Mouse (Mus musculus): ENCODE data around the gene Gm5426.
"Not testable (repeated sequence)": the region's sequence is repeated elsewhere in the genome, so short reads cannot be mapped to it uniquely, and the experiment has no call there.

Gm5426 gene

GRCm38 (mm10) chr10:96138585-96138984, 2.2 kb downstream of the Gm5426 start:
- DNase-seq (ENCODE audit: low spot score in 2 of 2): no peak

GRCm38 (mm10) chr10:96139274-96139673, 2.9 kb downstream of the Gm5426 start:
- not testable (repeated sequence) for DNase-seq (ENCODE audit: low spot score in 2 of 2)

GRCm38 (mm10) chr10:96146578-96146977, 10.2 kb downstream of the Gm5426 start:
- no peak for DNase-seq (ENCODE audit: low spot score in 2 of 2)

GRCm38 (mm10) chr10:96148250-96148699, 11.9 kb downstream of the Gm5426 start:
- no peak for DNase-seq (ENCODE audit: low spot score in 2 of 2)

GRCm38 (mm10) chr10:96150401-96151116, 14.2 kb downstream of the Gm5426 start:
- no peak for DNase-seq (ENCODE audit: low spot score in 2 of 2)

- DNase-seq (ENCODE audit: low spot score in 2 of 2): no peak
Measured at GRCm38 (mm10) chr10:96153315-96153714, 16.9 kb downstream of the Gm5426 start.

GRCm38 (mm10) chr10:96162975-96163706, 26.7 kb downstream of the Gm5426 start:
- DNase-seq (ENCODE audit: low spot score in 2 of 2): no peak

GRCm38 (mm10) chr10:96163791-96164190, 27.4 kb downstream of the Gm5426 start:
- DNase-seq (ENCODE audit: low spot score in 2 of 2): no peak

- no peak for DNase-seq (ENCODE audit: low spot score in 2 of 2)
Measured at GRCm38 (mm10) chr10:96165260-96165659, 28.9 kb downstream of the Gm5426 start.

- DNase-seq (ENCODE audit: low spot score in 2 of 2): no peak
Measured at GRCm38 (mm10) chr10:96168998-96169397, 32.6 kb downstream of the Gm5426 start.

- DNase-seq (ENCODE audit: low spot score in 2 of 2): no peak
Measured at GRCm38 (mm10) chr10:96171546-96171945, 35.1 kb downstream of the Gm5426 start.

GRCm38 (mm10) chr10:96172964-96173363, 36.6 kb downstream of the Gm5426 start:
- DNase-seq (ENCODE audit: low spot score in 2 of 2): no peak

- no peak for DNase-seq (ENCODE audit: low spot score in 2 of 2)
Measured at GRCm38 (mm10) chr10:96173771-96174170, 37.4 kb downstream of the Gm5426 start.

GRCm38 (mm10) chr10:96176916-96177315, 40.5 kb downstream of the Gm5426 start:
- no peak for DNase-seq (ENCODE audit: low spot score in 2 of 2)

- DNase-seq (ENCODE audit: low spot score in 2 of 2): peak; percentile 50 to 57
Measured at GRCm38 (mm10) chr10:96180554-96181397, 44.4 kb downstream of the Gm5426 start.

GRCm38 (mm10) chr10:96181398-96181790, 45.0 kb downstream of the Gm5426 start:
- DNase-seq (ENCODE audit: low spot score in 2 of 2): peak; percentile 57 to 58

GRCm38 (mm10) chr10:96181883-96182628, 45.7 kb downstream of the Gm5426 start:
- no peak for DNase-seq (ENCODE audit: low spot score in 2 of 2)

- no peak for DNase-seq (ENCODE audit: low spot score in 2 of 2)
Measured at GRCm38 (mm10) chr10:96185026-96185425, 48.6 kb downstream of the Gm5426 start.

- DNase-seq (ENCODE audit: low spot score in 2 of 2): no peak
Measured at GRCm38 (mm10) chr10:96185601-96186000, 49.2 kb downstream of the Gm5426 start.
